Mouse (Mus musculus) kidney, embryonic 14.5 days (tissue): ENCODE measurements around the gene Ugt1a5. TPM values are rescaled to one million over a fixed set of nuclear protein-coding genes. Genes with fewer than 3 reads are reported as not detected.
"Not testable (repeated sequence)": the region's sequence is repeated elsewhere in the genome, so short reads cannot be mapped to it uniquely, and the experiment has no call there.

Source experiments
- ATAC-seq: fragments of 200-750 bp; cut with Nextera tagmentation; 2 replicates; pipeline ENCODE4 v1.8.0; 2017; ENCODE audit warnings: moderate number of reproducible peaks, mild to moderate bottlenecking, moderate TSS enrichment, moderate library complexity; ENCODE audit not compliant: low FRiP score, low TSS enrichment
- H3K27ac ChIP-seq: fragments of 300-500 bp; sonication (generic); 2 replicates; pipeline ENCODE4 v1.5.1; 2014; ENCODE audit warnings: low read depth, mild to moderate bottlenecking, low read length, moderate library complexity, mixed read lengths
- H3K27me3 ChIP-seq: fragments of 300-500 bp; sonication (generic); 2 replicates; pipeline ENCODE4 v1.6.1; 2014; ENCODE audit warnings: mild to moderate bottlenecking, low read length; ENCODE audit not compliant: control insufficient read depth, insufficient read depth
- H3K36me3 ChIP-seq: fragments of 300-500 bp; sonication (generic); 2 replicates; pipeline ENCODE4 v1.6.1; 2014; ENCODE audit warnings: low read length, mixed read lengths; ENCODE audit not compliant: control insufficient read depth, insufficient read depth
- H3K4me1 ChIP-seq: fragments of 300-500 bp; sonication (generic); 2 replicates; pipeline ENCODE4 v1.6.1; 2014; ENCODE audit warnings: low read length, mixed read lengths; ENCODE audit not compliant: control insufficient read depth, insufficient read depth
- H3K4me2 ChIP-seq: fragments of 300-500 bp; sonication (generic); replicated peaks from 2 replicates; pipeline ENCODE4 v1.6.1; 2014; ENCODE audit warnings: low read depth, mild to moderate bottlenecking, low read length
- H3K4me3 ChIP-seq: fragments of 300-500 bp; sonication (generic); 2 replicates; pipeline ENCODE4 v1.5.1; 2014; ENCODE audit warnings: mild to moderate bottlenecking, low read length
- H3K9ac ChIP-seq: fragments of 300-500 bp; sonication (generic); 2 replicates; pipeline ENCODE4 v1.6.1; 2014; ENCODE audit warnings: low read depth, mild to moderate bottlenecking, low read length, moderate library complexity
- H3K9me3 ChIP-seq: fragments of 300-500 bp; sonication (generic); 2 replicates; pipeline ENCODE4 v1.6.1; 2016; ENCODE audit warnings: low read length; ENCODE audit not compliant: control insufficient read depth
- WGBS: fragments of 180-500 bp; shearing (Covaris S2); extraction: QIAGEN DNeasy Blood & Tissue Kit; methylation state at CpG from one replicate; pipeline ENCODE4 v1.1.7; 2014; 5-methylcytosine and 5-hydroxymethylcytosine counted together
- polyA plus RNA-seq: library from polyadenylated mRNA; unstranded; fragments of >200 nt; fragmentation: Nextera tagmentation; extraction: Ambion mirVana; gene quantifications from 2 replicates; pipeline ENCODE4 v1.2.1, GENCODE M21; 2014

The Ugt1a5 gene
- polyA plus RNA-seq, 1 experiment from 2014 or later, result not detected

GRCm38 (mm10) chr1:88217576-88217975 is 51.8 kb downstream of the Ugt1a5 start:
- Histone ChIP-seq H3K27me3 (no peaks in the 10 kb centered on the region), H3K9ac (no peak overlapping the region), H3K27ac (no peak overlapping the region), H3K4me3 (no peak overlapping the region), H3K4me2 (no peak overlapping the region), H3K4me1 (no peaks in the 10 kb centered on the region), H3K9me3 (peaks cover 51% of the 10 kb centered on the region), H3K36me3 (no peaks in the 10 kb centered on the region)
- ATAC-seq, result no peak
- WGBS, result 41% methylated on average over 3 of the region's 3 CpGs

DNA sequence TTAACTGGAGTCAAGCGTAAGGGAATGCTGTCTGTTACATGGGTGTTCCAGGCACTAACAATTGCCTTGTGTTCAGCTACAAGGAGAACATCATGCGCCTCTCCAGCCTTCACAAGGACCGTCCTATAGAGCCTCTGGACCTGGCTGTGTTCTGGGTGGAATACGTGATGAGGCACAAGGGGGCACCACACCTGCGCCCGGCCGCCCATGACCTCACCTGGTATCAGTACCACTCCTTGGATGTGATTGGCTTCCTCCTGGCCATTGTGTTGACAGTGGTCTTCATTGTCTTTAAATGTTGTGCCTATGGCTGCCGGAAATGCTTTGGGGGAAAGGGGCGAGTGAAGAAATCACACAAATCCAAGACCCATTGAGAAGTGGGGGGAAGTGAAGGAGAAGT is 52.2 kb downstream of the Ugt1a5 start:
- Histone ChIP-seq H3K9me3 (peaks cover 46% of the 10 kb centered on the region), H3K27ac (no peak overlapping the region), H3K9ac (no peak overlapping the region), H3K4me2 (no peak overlapping the region), H3K36me3 (no peaks in the 10 kb centered on the region), H3K4me1 (no peaks in the 10 kb centered on the region), H3K27me3 (no peaks in the 10 kb centered on the region), H3K4me3 (no peak overlapping the region)
- 75% methylated on average over 9 of the region's 9 CpGs for WGBS
- no peak for ATAC-seq

DNA sequence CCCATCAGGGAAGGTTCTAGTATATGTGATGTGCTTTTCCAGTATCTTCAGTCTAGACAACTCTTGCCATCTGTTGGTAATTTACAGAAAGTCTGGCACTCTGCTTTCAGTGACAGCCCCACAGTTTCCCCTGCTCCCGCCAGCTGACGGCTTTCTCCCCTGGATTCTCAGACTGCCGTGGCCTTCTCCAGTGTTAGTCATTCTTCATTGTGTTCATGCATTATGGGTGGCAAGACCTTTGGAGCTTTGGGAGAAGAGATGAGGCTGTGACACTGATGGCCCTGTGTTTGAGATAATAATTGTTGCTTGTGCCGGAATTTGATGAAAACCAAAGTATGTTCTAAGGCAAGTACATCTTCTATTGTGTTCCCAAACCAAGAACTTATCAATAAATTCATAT is 52.8 kb downstream of the Ugt1a5 start:
- Histone ChIP-seq H3K27ac (no peak overlapping the region), H3K4me1 (no peaks in the 10 kb centered on the region), H3K27me3 (no peaks in the 10 kb centered on the region), H3K4me2 (no peak overlapping the region), H3K4me3 (no peak overlapping the region), H3K36me3 (no peaks in the 10 kb centered on the region), H3K9me3 (peaks cover 40% of the 10 kb centered on the region), H3K9ac (no peak overlapping the region)
- no peak for ATAC-seq
- 55% methylated on average over 4 of the region's 4 CpGs for WGBS

DNA sequence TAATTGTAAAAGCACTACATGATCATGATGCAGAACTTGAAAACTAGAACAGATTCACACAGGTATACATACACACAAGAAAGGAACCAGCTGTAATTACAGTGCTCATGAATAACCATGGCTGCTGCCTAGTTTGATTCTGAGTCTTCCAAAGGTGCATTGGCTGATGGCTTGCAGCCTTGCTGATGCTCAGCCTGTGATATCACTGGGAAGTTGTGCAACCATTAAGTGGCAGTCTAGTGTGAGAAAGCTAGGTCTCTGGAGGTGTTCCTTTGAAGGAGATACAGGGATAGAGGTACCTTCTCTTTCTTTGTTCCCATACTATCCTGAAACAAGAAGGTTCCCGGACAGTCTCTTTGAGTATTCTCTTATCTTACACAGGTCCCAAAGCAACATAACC is 53.2 kb downstream of the Ugt1a5 start:
- Histone ChIP-seq H3K4me2 (no peak overlapping the region), H3K27me3 (no peaks in the 10 kb centered on the region), H3K4me1 (no peaks in the 10 kb centered on the region), H3K9me3 (peaks cover 36% of the 10 kb centered on the region), H3K36me3 (no peaks in the 10 kb centered on the region), H3K27ac (no peak overlapping the region), H3K4me3 (no peak overlapping the region), H3K9ac (no peak overlapping the region)
- WGBS, result 23% methylated on average over 1 of the region's 1 CpGs
- no peak for ATAC-seq

GRCm38 (mm10) chr1:88220336-88220735 is 54.5 kb downstream of the Ugt1a5 start:
- H3K9ac ChIP-seq, result no peak overlapping the region
- no peaks in the 10 kb centered on the region for H3K27me3 ChIP-seq
- no peaks in the 10 kb centered on the region for H3K36me3 ChIP-seq
- ATAC-seq, result no peak
- H3K4me1 ChIP-seq, result no peaks in the 10 kb centered on the region
- no peak overlapping the region for H3K27ac ChIP-seq
- peaks cover 26% of the 10 kb centered on the region for H3K9me3 ChIP-seq
- no peak overlapping the region for H3K4me2 ChIP-seq
- no peak overlapping the region for H3K4me3 ChIP-seq

DNA sequence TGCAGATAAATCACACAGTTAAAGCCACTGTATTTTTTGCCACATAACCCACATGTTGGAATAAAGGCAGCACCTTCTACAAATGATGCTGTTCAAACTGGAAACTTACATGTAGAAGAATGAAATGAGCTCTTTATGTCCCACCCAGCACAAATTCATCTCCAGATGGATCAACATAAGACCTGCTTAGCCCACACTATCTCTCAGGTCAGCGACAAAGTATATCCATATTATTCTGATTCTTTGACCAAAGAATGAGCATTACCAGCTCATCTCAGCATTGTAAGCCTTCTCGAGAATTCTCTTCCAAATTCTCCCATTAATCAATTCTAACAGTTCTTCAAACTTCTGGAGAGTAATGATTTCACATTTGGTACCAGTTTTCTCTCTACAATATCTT is 56.4 kb downstream of the Ugt1a5 start:
- H3K27me3 ChIP-seq, result no peaks in the 10 kb centered on the region
- no peaks in the 10 kb centered on the region for H3K4me1 ChIP-seq
- 55% methylated on average over 2 of the region's 2 CpGs for WGBS
- H3K4me3 ChIP-seq, result no peak overlapping the region
- H3K9ac ChIP-seq, result no peak overlapping the region
- H3K9me3 ChIP-seq, result peaks cover 28% of the 10 kb centered on the region
- H3K36me3 ChIP-seq, result no peaks in the 10 kb centered on the region
- H3K27ac ChIP-seq, result no peak overlapping the region
- H3K4me2 ChIP-seq, result no peak overlapping the region
- no peak for ATAC-seq

GRCm38 (mm10) chr1:88223011-88223515 is 57.3 kb downstream of the Ugt1a5 start:
- not testable (repeated sequence) for H3K4me1 ChIP-seq, H3K27me3 ChIP-seq, H3K4me2 ChIP-seq, ATAC-seq, H3K36me3 ChIP-seq, H3K4me3 ChIP-seq, H3K27ac ChIP-seq, H3K9ac ChIP-seq
- H3K9me3 ChIP-seq, result peaks cover 31% of the 10 kb centered on the region

DNA sequence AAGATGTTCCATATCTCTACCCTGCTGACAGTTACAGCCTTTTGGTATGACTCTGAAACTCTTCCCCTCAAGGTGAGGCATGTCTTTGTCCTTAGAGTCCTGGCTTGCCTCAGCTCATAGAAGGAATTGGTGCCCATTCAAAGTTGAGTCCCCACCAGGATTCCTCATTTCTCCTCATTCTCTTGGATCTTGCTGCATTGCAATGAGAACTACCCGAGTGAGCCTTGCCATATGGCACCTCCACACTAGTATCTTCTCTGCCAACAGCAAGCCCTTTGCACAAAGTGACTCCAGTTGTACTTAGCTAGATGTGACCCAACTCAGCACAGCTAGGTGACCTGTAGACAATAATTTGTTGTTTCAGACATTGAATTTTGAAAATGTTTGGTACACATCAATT is 57.8 kb downstream of the Ugt1a5 start:
- WGBS, result 65% methylated on average over 1 of the region's 1 CpGs
- Histone ChIP-seq H3K4me1 (no peaks in the 10 kb centered on the region), H3K9me3 (peaks cover 37% of the 10 kb centered on the region), H3K36me3 (no peaks in the 10 kb centered on the region), H3K4me2 (no peak overlapping the region), H3K27ac (no peak overlapping the region), H3K4me3 (no peak overlapping the region), H3K9ac (no peak overlapping the region), H3K27me3 (no peaks in the 10 kb centered on the region)
- no peak for ATAC-seq

DNA sequence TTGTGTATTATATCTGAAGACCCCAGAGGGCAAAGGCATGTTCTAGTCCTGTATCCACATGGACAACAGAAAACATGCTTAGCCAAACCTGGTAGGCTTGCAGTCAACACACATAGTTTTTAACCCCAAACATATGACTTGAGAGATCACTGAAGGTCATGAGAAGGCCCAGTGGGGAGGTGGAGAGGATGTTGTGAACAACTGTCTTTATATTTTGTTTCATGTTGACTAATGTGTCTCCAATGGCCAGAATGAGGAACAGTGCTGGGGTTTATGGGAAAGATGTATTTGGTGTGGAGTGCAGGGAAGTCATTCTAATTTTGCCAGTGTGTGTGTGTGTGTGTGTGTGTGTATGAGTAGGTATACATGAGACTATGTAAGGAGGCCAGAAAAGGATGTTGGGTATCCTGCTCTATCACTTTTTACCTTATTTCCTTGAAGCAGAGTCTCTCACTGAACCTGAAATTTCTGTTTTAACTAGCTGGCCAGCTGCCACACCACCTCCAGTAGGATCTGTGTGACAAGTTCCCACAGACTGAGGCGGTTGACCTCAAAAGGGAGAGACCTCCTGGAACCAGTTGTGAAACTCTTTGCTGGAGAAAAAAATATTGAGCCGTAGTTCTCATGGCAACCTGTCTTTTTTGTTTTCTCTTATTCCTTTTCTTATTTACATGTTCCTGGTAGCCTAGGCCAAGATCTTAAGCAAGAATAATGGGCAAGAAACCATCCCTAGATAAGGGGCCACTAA is 58.4 kb downstream of the Ugt1a5 start:
- no peak overlapping the region for H3K9ac ChIP-seq
- H3K9me3 ChIP-seq, result peaks cover 43% of the 10 kb centered on the region
- H3K4me3 ChIP-seq, result no peak overlapping the region
- no peaks in the 10 kb centered on the region for H3K36me3 ChIP-seq
- H3K27ac ChIP-seq, result no peak overlapping the region
- no peaks in the 10 kb centered on the region for H3K27me3 ChIP-seq
- WGBS, result 71% methylated on average over 2 of the region's 2 CpGs
- no peak for ATAC-seq
- H3K4me2 ChIP-seq, result no peak overlapping the region
- H3K4me1 ChIP-seq, result no peaks in the 10 kb centered on the region
